Mouse (Mus musculus): Measurements from ENCODE around the gene Pilra.
"Not testable (repeated sequence)": the region's sequence is repeated elsewhere in the genome, so short reads cannot be mapped to it uniquely, and the experiment has no call there.

Gene Pilra

DNA sequence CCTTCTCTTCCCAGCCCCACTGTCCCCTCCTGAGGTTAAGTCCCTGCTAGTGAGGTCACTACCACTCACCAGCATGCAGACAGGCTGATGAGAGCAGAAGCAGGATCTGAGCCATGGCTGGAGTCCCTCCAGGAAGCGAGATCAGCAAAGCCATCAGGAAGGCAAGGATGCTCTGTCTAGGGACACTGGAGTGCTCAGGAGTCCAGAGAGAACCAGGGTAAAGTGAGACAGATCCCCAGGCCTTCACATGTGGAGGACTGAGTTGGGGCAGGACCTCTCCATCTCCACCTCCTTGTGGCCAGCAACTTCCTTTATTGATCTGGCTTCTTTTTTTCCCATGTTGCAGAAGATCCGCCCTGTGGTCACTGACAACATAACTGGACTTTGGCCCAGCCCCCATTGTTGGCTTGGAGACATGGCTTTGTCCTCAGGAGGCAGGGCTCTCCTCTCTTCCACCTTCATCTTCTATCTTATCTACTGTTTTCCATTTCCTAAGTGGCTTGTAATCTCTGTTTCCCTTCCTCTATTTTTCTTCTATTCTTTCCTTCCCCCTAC lies at the start of gene Pilra:
Gene Pilra (minus strand): TSS at position 316 of the 555 bp plus-strand sequence.
- not testable (repeated sequence) for ATAC-seq (ENCODE audit: insufficient number of reproducible peaks, low FRiP score, low TSS enrichment)

DNA sequence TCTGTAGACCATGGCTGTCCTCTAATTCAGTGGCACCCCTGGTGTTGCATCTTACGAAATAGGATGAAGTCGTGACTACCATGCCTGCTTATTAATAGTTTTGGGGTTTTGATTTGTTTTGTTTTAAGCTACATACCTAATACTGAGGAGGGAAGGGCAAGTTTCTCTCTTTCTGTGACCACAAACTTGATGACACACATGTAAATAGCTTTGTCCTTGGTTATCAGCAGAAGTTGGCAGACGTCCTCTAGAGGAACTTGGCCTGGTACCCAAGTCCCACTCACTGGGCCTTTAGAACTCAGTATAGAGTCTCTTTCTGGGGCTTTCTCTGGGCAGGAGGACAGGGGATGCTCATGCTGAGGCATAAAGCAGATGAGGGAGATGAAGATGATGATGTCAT lies 47.3 kb upstream of the Pilra start:
- no peak for ATAC-seq (ENCODE audit: insufficient number of reproducible peaks, low FRiP score, low TSS enrichment)

DNA sequence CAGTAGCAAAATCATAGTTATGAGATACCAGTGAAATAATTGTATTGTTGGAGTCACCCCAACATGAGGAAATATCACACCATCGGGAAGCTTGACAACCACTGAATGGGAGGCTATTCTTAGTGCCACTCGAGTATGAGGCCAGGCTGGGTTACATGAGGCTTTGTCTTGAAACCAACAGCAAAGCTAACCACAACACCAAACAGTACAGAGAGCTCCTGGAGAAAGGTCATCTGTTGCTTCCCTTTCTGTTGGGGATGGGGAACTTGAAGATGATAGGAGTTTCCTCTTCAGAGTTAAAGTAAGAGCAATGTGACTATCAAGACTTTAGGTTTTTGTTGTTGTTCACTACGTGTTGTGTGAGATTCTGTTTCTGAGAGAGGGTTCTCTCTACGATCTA lies 46.8 kb upstream of the Pilra start:
- no peak for ATAC-seq (ENCODE audit: insufficient number of reproducible peaks, low FRiP score, low TSS enrichment)

DNA sequence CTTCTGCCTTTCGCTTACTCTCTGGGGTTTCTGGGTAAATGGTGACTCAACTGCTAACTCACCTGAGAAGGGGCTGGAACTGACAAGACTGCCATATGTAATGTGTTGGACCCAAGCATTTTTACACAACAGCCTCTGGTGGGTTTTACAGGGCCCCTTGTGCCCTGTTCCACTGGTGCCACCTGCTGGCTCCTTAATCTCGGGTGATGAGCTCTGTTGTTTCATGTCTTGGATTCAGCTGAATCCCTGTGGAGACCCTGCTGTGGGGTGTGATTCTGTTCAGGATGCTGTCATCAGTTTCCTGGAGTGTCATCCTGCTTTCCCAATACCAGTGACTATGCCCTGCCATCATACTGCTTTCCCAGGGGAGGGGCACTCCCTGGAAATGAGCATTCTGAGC lies 41.8 kb upstream of the Pilra start:
- no peak for ATAC-seq (ENCODE audit: insufficient number of reproducible peaks, low FRiP score, low TSS enrichment)

DNA sequence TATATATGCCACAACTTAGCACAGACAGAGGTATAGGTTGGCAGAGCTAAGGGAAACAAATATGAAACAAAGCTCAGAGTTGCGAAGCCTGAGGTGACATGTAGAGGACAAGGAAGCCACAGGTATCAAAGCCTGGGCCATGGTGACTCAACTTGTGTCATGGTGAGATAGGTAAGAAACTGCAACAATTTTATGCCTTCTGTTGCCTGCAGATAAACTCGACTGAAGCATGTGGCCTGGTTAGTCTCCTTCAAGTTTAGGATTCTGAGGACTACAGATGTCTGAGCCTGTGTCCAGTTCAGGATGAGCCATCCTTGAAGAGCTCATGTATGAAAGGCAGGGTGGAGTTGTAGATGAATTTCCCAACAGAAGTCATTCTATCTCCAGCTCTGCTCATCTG lies 39.0 kb upstream of the Pilra start:
- no peak for ATAC-seq (ENCODE audit: insufficient number of reproducible peaks, low FRiP score, low TSS enrichment)

DNA sequence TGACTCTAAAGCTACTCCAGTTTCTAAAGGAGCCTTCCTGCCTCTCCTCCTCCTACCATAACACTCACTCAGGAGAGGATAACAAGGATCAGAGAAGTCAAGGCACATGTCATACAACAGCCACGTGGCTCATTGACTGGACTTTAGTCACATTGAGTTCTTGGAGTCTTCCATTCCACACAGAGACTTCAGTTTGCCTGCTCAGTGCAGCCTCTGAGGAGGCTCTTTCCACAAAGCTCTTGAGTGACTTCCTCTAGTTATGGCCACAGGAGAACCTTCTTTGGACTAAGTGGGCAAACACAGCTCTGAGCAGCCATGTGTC lies 36.3 kb upstream of the Pilra start:
- ATAC-seq (ENCODE audit: insufficient number of reproducible peaks, low FRiP score, low TSS enrichment): not testable (repeated sequence)

DNA sequence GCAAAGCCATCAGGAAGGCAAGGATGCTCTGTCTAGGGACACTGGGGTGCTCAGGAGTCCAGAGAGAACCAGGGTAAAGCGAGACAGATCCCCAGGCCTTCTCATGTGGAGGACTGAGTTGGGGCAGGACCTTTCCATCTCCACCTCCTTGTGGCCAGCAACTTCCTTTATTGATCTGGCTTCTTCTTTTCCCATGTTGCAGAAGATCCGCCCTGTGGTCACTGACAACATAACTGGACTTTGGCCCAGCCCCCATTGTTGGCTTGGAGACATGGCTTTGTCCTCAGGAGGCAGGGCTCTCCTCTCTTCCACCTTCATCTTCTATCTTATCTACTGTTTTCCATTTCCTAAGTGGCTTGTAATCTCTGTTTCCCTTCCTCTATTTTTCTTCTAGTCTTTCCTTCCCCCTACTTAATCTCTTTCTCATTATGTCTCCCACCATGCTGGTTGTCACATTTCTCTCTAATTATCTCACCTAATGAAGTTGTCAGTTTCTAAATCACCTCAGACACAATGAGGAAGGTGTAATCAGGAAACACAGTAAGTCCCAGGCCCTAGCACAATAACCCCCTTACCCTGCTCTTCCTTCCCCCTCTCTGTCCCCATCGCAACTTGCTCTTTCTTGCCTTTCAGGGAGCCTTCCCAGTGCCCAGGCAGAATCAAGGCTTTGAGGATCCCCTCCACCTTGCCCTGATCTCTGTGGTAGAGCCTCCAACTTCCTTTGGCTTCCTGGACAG lies 35.7 kb upstream of the Pilra start, which contains the start of gene Pilrb2:
Gene Pilrb2 (minus strand): TSS at position 172 of the 737 bp plus-strand sequence.
- not testable (repeated sequence) for ATAC-seq (ENCODE audit: insufficient number of reproducible peaks, low FRiP score, low TSS enrichment)

DNA sequence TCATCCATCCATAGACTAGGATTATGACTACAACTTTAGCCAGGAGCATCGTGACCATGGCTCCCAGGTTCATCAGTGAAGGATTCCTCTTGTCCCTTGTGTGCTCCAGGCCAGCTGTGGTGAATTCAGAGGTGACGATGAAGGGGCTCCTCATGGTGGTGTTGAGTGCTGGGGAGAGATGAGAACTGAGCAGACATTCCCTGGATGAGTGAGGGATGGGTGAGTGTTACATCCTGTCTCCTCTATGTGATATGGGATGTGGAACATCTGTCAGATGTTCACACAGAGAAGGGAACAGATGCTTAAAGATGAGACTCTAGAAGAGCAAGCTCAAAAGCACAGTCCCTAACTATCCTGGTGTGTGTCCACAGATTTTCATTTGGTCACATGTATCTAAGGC lies 32.5 kb upstream of the Pilra start:
- not testable (repeated sequence) for ATAC-seq (ENCODE audit: insufficient number of reproducible peaks, low FRiP score, low TSS enrichment)

DNA sequence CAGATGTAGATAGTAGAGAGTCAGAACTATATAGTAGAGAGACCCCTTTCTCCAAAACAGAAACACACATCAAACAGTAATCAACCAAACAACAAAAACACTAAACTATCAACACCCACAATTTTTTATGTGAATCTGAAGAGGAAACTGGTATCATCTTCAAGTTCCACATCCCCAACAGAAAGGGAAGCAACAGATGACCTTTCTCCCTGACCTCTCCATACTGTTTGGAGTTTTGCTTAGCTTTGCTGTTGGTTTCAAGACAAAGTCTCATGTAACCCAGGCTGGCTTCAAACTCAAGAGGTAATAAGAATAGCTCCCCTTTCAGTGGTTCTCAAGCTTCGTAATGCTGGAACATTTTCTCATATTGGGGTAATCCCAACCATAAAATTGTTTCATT lies 27.9 kb upstream of the Pilra start:
- not testable (repeated sequence) for ATAC-seq (ENCODE audit: insufficient number of reproducible peaks, low FRiP score, low TSS enrichment)

DNA sequence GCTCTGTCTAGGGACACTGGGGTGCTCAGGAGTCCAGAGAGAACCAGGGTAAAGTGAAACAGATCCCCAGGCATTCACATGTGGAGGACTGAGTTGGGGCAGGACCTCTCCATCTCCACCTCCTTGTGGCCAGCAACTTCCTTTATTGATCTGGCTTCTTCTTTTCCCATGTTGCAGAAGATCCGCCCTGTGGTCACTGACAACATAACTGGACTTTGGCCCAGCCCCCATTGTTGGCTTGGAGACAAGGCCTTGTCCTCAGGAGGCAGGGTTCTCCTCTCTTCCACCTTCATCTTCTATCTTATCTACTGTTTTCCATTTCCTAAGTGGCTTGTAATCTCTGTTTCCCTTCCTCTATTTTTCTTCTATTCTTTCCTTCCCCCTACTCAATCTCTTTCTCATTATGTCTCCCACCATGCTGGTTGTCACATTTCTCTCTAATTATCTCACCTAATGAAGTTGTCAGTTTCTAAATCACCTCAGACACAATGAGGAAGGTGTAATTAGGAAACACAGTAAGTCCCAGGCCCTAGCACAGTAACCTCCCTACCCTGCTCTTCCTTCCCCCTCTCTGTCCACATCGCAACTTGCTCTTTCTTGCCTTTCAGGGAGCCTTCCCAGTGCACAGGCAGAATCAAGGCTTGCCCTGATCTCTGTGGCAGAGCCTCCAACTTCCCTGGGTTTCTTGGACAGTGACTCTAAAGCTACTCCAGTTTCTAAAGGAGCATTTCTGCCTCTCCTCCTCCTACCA lies 22.1 kb upstream of the Pilra start, which contains the start of gene Pilrb1:
Gene Pilrb1 (minus strand): TSS at position 147 of the 751 bp plus-strand sequence.
- not testable (repeated sequence) for ATAC-seq (ENCODE audit: insufficient number of reproducible peaks, low FRiP score, low TSS enrichment)

DNA sequence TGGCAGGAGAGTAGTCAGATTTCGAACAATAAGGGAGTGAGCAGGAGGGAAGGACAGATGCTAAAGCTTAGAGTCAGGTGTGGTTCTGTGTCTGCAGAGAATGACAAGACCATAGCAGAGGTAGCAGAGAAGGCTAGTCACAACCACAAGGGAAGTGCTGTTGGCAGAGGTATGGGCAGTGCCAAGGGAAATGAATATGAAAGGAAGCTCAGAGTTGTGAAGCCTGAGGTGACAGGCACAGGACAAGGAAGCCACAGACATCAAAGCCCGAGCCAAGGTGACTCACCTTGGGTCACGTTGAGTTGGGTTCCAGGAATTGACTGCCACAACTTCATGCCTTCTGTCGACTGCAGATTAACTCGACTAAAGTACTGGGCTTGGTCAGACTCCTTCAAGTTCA lies 20.8 kb upstream of the Pilra start:
- ATAC-seq (ENCODE audit: insufficient number of reproducible peaks, low FRiP score, low TSS enrichment): not testable (repeated sequence)

DNA sequence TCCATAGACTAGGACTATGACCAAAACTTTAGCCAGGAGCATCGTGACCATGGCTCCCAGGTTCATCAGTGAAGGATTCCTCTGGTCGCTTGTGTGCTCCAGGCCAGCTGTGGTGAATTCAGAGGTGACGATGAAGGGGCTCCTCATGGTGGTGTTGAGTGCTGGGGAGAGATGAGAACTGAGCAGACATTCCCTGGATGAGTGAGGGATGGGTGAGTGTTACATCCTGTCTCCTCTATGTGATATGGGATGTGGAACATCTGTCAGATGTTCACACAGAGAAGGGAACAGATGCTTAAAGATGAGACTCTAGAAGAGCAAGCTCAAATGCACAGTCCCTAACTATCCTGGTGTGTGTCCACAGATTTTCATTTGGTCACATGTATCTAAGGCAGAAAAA lies 18.8 kb upstream of the Pilra start:
- not testable (repeated sequence) for ATAC-seq (ENCODE audit: insufficient number of reproducible peaks, low FRiP score, low TSS enrichment)

DNA sequence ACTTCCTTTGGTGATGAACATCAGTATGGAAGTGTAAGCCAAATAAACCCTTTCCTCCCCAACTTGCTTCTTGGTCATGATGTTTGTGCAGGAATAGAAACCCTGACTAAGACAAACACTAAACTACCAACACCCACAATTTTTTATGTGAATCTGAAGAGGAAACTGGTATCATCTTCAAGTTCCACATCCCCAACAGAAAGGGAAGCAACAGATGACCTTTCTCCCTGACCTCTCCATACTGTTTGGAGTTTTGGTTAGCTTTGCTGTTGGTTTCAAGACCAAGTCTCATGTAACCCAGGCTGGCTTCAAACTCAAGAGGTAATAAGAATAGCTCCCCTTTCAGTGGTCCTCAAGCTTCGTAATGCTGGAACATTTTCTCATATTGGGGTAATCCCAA lies 14.2 kb upstream of the Pilra start:
- not testable (repeated sequence) for ATAC-seq (ENCODE audit: insufficient number of reproducible peaks, low FRiP score, low TSS enrichment)

DNA sequence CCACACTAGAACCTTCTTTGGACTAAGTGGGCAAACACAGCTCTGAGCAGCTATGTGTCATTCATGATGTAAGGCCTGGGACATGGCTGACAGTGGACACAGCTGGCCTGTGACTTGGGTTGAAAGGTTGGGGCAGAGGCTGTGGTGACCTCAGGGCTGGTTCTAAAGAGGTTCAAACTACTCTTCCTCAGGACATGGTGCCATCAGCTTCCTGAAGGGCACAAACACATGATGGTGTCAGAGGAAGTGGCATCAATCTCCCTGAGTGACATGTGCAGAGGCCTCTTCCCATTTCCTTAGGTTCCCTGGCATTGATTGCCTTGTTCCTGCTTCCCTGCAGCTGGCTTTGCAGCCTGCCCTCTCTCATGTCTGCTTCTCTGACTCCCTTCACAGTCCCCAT lies 1.0 kb upstream of the Pilra start:
- not testable (repeated sequence) for ATAC-seq (ENCODE audit: insufficient number of reproducible peaks, low FRiP score, low TSS enrichment)

DNA sequence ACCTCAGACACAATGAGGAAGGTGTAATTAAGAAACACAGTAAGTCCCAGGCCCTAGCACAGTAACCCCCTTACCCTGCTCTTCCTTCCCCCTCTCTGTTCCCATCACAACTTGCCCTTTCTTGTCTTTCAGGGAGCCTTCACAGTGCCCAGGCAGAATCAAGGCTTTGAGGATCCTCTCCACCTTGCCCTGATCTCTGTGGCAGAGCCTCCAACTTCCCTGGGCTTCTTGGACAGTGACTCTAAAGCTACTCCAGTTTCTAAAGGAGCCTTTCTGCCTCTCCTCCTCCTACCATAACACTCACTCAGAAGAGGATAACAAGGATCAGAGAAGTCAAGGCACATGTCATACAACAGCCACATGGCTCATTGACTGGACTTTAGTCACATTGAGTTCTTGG lies 530 bp upstream of the Pilra start:
- ATAC-seq (ENCODE audit: insufficient number of reproducible peaks, low FRiP score, low TSS enrichment): no peak

DNA sequence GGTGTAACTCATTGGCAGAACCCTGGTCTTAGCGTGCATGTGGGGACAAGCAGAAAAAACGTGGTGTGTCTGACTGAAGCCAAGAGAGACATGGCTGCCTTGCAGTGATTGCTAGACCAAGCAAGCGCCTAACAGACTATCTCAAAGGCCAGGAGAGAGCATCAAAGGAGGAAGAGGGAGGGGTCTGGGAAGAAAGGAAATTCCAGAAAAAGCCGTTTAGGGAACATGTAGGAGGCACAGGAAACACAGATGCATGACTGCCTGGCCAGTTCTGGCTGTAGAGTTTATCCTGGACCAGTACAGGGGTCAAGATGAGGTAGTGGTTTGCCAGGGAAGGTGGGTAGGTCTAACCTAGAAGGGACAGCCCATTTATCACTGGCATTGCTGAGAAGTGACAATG lies 2.6 kb downstream of the Pilra start:
- no peak for ATAC-seq (ENCODE audit: insufficient number of reproducible peaks, low FRiP score, low TSS enrichment)

DNA sequence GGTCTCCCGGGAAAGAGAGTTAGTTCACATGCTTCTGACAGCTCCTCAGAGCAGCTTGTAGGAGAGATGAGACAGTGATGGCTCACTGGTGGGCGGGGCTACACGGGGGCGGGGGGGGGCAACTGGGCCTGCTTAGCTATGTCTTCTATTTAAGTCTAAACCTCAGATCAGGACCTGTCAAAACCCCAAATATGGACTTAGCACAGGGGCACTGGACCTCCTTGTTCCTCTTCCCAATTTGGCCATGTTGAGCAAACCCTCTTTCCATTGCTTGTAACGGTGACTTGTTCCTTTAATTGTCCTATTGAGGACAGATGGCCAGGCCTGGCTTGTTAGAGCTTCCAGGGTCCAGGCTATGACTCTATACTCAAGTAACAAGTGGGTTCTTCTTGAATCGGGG lies 4.6 kb downstream of the Pilra start:
- ATAC-seq (ENCODE audit: insufficient number of reproducible peaks, low FRiP score, low TSS enrichment): no peak

DNA sequence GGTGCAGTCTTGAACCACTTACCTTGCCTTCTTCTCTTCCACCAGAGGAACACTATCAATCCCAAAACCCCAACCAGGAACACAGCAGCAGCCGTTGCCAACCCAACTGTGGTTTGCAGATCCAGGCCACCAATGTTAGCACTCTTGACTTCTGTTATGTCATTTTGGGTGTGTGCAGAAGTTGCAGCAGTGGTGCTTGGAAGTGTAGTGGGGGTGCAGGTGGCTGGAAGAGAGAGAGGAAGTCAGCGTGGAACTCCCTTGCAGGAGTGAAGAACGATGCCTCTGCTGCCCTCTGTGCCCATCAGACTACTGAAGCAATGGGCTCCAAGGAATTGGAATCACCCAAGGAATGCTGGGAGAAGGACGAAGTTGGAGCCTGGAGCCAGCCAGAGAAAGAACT lies 5.0 kb downstream of the Pilra start:
- no peak for ATAC-seq (ENCODE audit: insufficient number of reproducible peaks, low FRiP score, low TSS enrichment)

DNA sequence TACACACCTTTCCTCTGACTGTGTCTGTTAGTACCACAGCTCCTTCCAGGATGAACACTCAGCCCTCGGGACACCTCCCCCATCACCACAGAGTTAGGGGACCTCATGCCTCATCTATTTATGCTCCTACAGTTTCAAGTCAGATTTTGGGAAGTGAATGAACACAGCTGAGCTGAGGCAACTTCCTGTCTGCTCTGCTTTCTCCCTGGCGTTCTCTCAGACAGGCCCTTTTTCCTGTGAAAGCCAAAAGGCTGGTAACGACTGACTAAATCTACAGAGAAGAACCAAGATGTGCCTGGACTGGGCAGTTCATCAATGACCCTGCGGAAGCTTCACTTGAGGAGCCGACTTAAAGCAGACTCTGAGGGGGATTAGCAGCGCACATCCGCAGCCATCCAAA lies 5.8 kb downstream of the Pilra start:
- ATAC-seq (ENCODE audit: insufficient number of reproducible peaks, low FRiP score, low TSS enrichment): no peak

DNA sequence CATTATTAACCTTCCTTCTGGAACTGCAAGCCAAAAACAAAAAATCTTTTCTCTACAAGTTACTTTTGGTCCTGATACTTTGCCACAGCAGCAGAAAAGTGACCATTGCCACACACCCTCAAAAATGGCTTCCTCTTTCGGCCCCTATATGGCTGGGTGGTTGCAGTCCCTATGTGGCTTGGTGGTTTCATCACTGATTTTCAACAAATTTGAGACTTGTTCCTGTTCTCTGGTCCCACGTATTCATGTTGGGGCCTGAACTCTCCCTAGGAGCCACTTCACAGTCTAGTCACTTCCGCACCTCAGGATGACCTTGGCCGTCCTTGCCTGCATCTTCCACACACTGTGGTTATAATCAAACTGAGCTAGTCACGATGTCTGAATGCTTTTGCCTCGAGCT lies 7.4 kb downstream of the Pilra start:
- no peak for ATAC-seq (ENCODE audit: insufficient number of reproducible peaks, low FRiP score, low TSS enrichment)

DNA sequence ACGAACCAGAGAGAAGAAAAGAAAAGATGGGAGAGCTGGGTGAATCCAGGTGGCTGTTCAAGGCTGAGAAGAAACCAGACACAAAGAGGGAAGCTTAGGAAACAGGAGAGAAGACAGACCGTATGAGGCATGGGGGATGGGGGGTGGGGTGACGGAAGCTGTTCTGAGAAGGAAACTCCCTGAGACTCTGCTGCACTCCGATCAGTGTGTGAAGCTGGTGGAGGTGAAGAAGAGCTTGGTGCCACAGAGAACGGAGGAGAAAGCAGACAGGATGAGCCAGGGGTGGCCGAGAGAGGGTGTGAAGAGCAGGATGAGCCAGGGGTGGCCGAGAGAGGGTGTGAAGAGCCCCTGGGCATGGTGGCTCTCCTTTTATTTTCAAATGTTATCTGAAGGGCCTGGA lies 9.7 kb downstream of the Pilra start:
- ATAC-seq (ENCODE audit: insufficient number of reproducible peaks, low FRiP score, low TSS enrichment): no peak

DNA sequence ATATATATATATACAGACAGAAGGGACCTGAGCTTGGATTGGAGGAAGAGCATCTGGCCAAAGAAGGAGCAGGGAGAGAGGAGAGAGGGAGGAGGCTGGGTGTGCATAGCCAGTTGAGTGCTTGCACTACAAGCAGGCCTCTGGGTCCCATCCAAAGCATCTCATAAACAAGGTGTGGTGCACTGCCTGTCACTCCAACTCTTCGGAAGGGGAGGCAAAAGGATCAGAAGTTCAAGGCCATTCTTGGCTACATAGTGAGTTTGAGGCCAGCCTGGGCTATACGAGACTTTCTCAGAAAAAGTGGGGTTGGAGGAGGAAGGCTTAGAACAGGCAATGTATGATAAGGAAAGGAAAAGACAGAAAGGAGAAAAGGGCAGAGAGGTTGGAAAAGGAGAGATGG lies 10.1 kb downstream of the Pilra start:
- ATAC-seq (ENCODE audit: insufficient number of reproducible peaks, low FRiP score, low TSS enrichment): no peak

Data from cerebellum, adult (tissue).